Mouse (Mus musculus): Measurements from ENCODE around the gene Gapdh.
"Not testable (repeated sequence)": the region's sequence is repeated elsewhere in the genome, so short reads cannot be mapped to it uniquely, and the experiment has no call there.

Gene Gapdh

GRCm38 (mm10) chr6:125166861-125167650 lies 789 bp upstream of the Gapdh start:
- no peak for DNase-seq

- peak; percentile 98 for DNase-seq
These were observed 857 bp downstream of the Gapdh start for GRCm38 (mm10) chr6:125165328-125165891.

GRCm38 (mm10) chr6:125164672-125165327 lies 1.5 kb downstream of the Gapdh start:
- DNase-seq: peak; percentile 68

DNA sequence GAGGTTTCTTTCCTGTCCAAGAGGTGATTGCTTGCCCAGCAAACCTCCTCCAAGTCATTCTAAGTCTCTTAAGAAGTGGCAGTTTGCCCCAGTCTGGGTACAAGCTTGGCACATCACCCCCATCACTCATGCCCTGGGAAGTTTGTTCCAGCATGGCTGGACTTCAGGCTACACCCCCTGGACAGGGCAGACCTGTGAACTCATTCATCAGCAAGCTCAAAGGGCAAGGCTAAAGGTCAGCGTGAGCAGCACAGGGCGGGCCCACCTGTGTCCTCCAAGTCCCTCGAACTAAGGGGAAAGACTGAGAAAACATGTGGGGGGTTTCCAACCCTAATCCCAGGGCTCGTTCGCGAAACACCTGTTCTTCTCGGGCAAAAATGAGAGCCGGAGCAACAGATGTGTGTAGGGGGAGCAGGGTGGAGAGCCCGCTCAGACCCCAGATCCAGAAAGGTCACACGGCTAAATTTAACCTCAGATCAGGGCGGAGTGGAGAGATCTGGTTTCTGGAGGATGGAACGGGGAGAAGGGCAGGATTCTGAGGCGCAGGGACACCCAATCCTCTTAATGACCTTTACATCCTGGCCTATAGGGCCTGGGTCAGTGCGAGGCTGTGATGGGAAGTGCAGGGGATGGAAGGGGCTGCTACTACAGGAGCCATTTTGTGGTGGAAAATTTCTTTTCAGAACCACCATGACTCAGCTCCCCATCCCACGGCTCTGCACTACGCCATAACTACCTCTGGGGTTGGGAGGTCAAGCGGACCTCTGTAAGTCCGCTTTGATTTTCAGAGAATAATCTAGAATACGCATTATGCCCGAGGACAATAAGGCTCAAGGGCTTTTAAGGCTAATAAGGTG lies 2.2 kb downstream of the Gapdh start:
- DNase-seq: peak; percentile 79

DNA sequence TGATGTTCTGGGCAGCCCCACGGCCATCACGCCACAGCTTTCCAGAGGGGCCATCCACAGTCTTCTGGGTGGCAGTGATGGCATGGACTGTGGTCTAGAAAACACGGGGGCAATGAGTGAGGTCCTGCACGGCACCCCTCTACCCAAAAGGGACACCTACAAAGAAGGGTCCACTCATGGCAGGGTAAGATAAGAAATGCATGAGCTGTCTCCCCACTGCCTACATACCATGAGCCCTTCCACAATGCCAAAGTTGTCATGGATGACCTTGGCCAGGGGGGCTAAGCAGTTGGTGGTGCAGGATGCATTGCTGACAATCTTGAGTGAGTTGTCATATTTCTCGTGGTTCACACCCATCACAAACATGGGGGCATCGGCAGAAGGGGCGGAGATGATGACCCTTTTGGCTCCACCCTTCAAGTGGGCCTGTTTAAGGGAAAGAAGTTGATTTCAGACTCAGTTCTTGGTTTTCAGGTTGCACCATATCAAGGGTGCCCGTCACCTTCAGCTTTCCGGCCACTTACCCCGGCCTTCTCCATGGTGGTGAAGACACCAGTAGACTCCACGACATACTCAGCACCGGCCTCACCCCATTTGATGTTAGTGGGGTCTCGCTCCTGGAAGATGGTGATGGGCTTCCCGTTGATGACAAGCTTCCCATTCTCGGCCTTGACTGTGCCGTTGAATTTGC lies 3.5 kb downstream of the Gapdh start:
- not testable (repeated sequence) for DNase-seq

- DNase-seq: peak; percentile 70
These were observed 4.3 kb downstream of the Gapdh start for GRCm38 (mm10) chr6:125161971-125162370.

GRCm38 (mm10) chr6:125160854-125161760 lies 5.2 kb downstream of the Gapdh start:
- peak; percentile 66 for DNase-seq

- no peak for DNase-seq
These were observed 5.8 kb downstream of the Gapdh start for GRCm38 (mm10) chr6:125160558-125160853.

- no peak for DNase-seq
These were observed 6.3 kb downstream of the Gapdh start for GRCm38 (mm10) chr6:125159773-125160557.

DNA sequence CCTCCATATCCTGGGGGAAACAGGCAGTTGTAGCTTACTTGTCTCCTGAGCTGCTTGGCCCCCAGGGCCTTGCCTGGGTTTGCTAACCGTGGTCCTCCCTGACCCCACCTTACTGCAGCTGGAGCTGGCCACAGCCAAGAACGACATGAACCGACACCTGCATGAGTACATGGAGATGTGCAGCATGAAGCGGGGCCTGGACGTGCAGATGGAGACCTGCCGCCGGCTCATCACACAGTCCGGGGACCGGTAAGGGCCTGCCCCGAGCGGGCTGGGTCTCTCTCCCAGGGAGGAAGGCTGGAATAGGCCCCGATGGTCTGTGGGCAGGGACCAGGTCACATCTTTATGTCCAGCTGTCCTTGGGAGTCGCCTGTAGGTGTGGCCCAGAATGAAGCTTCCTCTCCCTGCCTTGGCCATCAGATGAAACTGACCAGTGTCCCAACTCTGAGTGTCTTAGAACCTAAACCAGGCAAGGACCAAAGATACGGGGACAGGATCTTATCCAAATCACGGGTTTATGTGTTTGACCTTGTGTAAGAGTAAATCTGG lies 7.2 kb downstream of the Gapdh start:
- no peak for DNase-seq

- no peak for DNase-seq
These were observed 9.2 kb downstream of the Gapdh start for GRCm38 (mm10) chr6:125156903-125157614.

DNA sequence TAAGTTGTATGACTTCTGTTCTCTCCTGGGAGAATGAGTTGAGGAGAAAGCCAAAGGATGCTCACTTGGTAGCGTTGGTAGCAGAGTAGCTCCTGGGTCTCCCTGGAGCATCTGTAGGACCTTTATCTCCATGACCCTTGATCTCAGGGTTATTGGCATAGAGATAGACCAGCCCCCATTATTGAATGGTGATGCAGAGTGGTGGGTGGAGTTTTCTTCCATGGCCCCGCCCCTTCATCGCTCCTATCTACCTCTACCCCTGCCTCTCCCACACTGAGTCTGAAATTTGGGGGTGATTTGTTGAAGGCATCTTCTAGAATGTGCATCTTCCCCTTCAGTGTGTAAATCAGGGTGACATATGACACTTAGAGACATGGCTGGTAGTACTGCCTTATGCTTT lies 9.8 kb downstream of the Gapdh start:
- DNase-seq: no peak

DNA sequence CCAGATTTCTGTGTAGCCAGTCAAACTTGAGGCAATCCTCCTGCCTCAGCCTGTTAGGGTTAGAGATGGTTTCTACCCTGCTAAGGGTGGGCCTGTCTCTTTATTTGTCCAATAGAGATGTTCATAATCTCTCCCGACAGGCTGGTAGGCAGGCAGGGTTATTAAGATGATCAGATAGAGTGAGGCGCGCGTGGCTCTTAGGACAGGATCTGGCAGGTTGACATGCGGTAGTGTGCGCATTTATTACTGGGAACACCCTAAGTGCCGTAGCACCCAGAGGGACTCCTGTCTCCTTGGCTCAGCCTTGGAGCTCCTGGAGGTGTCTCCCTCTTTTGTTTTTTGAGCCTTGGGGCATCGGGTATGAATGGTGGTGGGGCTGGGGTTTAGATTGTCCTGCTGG lies 11.0 kb downstream of the Gapdh start:
- no peak for DNase-seq

- DNase-seq: no peak
These were observed 11.7 kb downstream of the Gapdh start for GRCm38 (mm10) chr6:125154550-125154949.

DNA sequence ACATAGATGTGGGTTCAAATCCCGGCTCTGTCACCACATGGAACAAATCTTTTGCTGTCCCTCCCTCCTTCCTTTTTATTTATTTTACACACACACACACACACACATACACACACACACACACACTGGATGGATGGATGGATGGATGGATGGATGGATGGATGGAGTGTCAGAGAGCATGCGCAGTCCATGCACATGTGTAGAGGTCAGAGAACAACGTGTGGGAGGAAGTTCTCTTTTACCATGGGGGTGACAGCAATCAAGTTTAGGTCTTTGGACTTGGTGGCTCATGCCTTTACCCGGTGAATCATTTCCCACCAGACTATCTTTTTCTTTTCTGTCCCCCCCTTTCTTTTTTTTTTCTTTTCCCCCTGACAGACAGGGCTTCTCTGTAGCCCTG lies 12.6 kb downstream of the Gapdh start:
- DNase-seq: no peak

- no peak for DNase-seq
These were observed 13.3 kb downstream of the Gapdh start for GRCm38 (mm10) chr6:125153018-125153389.

DNA sequence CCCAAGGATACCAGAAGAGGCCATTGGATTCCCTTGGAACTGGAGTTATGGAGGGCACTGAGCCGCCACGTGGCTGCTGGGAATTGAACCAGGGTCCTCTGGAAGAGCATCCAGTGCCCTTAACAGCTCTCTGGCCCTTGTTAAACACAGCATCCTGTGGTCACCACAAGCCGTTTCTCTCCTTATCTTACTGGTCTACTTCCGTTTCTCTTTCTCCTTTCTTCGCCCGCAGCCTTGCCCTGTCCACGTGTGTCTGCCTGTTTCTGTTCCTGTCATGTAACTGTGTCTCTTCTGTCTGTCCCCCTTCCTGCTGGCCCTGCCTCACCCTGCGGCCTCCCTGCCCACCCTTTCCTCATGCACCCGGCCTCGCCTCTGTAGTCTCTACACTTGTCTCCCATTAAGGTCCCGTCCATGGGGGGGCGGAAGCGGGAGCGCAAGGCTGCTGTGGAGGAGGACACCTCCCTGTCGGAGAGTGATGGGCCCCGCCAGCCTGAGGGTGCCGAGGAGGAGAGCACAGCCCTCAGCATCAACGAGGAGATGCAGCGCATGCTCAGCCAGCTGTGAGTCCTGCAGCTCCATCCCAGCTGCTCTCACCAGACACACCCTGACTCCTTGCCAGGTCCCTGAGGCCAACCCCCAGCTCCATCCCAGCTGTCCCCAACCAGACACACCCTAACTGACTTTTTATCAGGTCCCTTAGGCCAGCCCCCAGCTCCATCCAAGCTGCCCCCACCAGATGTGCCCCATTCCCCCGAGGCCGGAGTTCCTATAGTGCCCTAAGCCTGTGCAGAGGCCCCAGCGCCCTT lies 13.9 kb downstream of the Gapdh start:
- no peak for DNase-seq

DNA sequence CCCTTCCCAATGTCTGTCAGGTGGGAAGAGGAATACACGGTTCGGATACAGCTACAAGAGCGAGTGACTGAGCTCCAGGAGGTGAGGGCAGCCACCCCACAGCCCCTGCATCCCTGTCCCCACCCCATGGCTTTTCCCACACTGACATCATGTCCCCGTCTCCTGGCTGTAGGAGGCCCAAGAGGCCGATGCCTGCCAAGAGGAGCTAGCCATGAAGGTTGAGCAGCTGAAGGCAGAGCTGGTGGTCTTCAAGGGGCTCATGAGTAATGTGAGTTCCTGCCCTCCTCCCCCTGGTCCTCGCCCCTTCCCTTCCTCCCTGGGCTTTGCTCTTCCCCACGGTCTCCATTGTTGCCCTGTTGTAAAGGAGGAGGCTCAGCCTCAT lies 16.7 kb downstream of the Gapdh start:
- DNase-seq: no peak

Measured in kidney, adult 18-20 months (tissue).